Mouse (Mus musculus) heart, postnatal 10 days (tissue): ENCODE measurements around the gene Rasgrf1. TPM values are rescaled to one million over a fixed set of nuclear protein-coding genes. Genes with fewer than 3 reads are reported as not detected.
A peak's percentile ranks its signal among the peaks of the same experiment; 100 is the strongest.

Experiments used
- DNase-seq, 2 experiments: peaks; one replicate each; pipeline ENCODE4 v3.0.0; 2021
- intact Hi-C: fragments of 180-260 bp; cut with DNase I; formaldehyde crosslinking; loops from one replicate; pipeline ENCODE4 v1.15.1; 2025
- total RNA-seq, 2 experiments: library from RNA; stranded (reverse); gene quantifications; 2 replicates each; pipeline ENCODE4 v1.2.3; 2021

The Rasgrf1 gene
- total RNA-seq, 2 experiments from 2014 or later: not detected

DNA sequence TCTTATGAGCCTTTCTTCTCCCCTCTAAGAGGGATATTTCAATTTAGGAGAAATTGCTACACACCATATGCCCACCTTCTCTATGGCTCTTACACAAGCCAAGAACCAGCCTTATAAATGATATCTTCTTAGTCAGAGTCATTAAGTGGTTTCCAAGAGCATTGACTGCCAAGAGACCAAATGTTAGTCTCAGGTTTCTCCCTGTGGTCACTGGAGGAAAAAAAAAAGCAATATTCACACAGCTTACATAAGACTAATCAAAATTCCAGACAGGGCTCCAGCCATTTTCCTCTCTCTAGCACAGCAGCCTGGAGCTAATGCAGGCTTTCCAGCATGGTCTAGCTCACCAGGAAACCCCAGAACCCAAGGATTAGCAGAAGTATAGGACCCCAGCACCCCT lies 3.1 kb upstream of the Rasgrf1 start:
- no peak for DNase-seq
- intact Hi-C loops: no loop called here

DNA sequence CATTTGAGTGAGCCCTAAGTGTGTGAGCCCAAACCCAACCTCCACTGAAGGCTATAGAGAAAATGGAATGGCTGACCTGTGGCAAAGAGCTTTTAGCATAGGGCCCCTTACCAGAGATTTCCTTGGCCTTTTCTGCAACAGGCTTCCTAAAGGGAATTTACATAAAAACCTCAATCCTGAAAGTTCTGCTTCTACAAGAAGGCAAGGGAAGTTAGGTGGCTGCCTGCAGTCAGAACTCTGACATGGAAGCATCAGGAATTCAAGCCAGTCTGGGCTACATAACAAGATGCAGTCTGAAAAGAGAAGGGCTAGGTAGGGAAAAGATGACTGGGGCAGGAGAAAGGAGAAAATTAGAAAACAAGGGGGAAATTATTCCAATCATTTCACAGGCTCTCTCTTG lies 1.8 kb upstream of the Rasgrf1 start:
- intact Hi-C loops: no loop called here
- no peak for DNase-seq

DNA sequence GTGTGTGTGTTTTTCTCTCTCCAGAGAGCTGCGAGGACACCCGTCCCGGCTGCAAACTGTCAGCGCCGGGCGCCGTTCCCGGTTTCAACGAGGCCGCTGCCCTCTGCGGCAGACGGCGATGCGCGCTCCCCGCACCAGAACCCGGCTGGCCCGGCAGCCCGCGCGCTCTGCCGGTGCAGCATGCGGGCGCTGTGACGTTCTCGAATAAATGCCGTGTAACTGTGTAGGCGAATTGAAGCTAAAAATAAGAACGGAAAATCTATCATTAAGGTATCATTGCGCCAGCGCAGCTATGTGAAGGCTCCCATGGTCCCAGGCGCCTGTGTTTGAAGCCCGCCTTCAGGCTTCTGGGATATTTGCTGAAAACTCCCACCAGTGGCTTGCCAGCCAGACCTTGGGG lies 1.1 kb upstream of the Rasgrf1 start:
- intact Hi-C loops: no loop called here
- DNase-seq: peak; percentile 50 to 58

DNA sequence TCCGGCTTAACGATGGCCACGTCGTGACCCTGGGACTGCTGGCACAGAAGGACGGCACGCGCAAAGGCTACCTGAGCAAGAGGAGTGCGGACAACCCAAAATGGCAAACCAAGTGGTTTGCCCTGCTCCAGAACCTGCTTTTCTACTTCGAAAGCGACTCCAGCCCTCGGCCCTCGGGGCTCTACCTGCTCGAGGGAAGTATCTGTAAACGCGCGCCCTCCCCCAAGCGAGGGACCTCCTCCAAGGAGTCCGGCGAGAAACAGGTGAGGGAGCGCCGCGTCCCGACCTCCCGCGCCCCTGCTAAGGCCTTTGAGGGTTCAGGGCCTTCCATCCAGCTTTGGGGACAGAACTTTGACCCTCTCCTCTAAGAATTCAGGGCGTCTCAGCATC lies 298 bp downstream of the Rasgrf1 start:
- no peak for DNase-seq
- intact Hi-C loops: no loop called here

DNA sequence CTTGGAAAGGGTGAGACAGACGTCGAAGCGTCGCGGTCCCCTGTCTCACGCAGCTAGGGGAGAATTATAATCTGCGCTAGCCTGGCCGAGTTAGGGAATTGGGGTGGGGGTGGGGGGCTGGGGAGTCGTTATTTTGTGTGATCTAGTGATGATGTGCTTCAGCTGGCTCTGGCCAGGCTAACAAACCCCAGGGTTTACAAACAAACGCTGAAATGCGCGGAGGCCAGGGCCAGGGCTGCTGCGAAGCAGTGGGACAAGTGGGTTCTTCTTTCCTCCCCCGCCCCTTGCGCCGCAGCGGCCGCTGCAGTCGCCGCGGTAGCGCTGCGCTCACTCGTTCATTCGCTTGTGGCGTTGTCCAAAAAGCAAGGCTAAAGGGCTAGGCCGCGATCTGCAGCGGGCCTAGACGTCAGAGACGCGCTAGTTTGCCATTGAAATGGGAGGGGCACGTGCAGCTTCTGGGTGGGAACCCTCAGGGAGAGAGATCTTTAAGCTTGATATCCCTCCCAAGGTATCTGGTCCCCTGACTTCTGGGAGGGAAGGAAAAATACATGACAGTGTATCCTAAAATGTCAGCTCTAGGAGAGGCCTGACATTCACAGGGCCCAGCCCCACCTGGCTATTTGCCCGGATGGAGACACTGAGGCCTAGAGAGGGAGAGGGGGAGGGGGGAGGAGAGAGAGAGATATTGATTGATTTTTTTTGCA lies 1.2 kb downstream of the Rasgrf1 start:
- no peak for DNase-seq
- intact Hi-C loops: no loop called here

DNA sequence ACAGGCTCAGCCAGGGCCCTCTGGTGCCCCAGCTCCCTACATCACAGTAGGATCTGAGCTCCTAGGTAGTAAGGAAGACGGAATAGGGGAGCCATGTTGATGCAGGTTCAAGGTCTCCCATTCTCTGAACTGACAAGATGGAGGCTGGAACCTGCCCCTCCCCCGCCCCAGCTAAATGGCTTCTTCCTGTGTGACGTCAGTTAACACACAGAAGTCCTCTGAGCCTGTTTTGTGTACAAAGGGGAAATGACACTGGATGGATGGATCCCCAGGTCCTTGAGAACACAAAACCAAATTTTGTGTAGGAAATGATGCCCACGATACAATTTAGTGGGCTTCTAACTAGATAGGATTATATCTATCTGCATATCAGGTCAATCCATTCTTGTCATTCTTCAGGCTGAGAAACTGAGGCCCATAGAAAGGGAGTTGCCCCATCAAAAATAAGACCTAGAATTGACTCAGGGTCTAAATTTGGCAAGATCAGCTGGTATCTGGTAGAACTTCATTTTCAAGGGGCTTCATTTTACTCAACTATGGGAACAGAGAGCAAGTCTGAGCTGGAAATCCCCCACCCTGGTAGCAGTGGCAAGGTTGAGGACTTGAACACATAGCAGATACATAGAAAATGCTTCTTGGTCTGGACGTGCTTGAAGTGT lies 2.3 kb downstream of the Rasgrf1 start:
- DNase-seq: no peak
- intact Hi-C loops: no loop called here

DNA sequence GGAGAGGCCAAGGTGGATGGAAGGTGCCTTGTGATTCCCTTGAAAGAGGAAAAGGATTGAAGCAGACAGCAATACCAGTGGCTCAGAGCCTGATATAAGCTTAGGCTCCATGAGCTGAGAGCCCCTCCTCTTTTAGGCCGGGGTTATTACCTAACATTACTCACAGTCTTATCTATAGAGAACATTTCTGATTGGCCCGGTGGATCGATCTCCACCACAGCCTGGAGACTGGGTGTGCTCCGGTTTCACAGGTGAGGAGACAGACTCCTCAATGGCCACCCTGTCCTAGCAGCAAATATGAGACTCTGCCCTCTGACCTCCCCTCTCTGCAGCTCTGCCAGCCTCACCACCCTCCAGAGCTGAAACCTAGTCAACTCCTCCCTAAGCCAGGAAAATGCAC lies 3.4 kb downstream of the Rasgrf1 start:
- no peak for DNase-seq
- intact Hi-C loops: no loop called here

DNA sequence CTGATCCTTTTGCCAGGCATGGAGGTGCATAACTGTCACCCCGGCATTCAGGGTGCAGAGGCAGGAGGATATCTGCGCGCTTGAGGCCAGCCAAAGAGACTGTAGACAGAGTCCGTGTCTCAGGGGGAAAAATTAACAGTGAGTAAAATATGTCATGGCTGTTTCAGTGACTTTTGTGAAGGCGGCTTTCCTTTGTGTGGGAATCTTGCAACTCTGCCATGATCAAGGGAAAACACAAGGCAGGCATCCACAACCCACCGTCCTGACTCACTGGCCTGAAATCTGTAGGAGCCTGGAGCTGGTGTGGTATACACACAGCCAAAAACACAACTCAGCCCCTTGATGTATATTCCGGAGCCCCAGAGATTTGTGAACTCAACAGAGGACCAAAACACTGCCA lies 6.8 kb downstream of the Rasgrf1 start:
- intact Hi-C loops: no loop called here

DNA sequence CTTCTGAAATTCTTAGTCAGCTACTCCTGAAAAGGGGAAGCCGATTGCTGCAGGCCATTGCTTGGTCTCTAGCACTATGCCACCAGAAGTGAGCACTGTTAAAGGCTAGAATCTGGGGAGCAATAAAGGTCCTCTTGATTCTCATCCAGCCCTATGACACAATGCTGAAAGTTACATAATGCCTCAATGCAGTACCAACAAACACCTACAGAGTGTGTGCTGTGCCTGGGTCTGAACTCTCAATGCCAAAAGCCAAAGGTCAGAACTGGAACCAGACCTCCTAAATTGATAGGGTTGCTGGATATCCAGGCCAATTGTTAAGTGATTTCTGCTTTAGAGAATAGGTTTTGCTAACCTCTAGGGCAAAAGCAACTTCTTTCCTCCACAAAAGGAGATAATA lies 7.7 kb downstream of the Rasgrf1 start:
- DNase-seq: no peak
- intact Hi-C loops: no loop called here

More for the DNA sequence above, 6.8 kb downstream of the Rasgrf1 start:
- DNase-seq: no peak

DNA sequence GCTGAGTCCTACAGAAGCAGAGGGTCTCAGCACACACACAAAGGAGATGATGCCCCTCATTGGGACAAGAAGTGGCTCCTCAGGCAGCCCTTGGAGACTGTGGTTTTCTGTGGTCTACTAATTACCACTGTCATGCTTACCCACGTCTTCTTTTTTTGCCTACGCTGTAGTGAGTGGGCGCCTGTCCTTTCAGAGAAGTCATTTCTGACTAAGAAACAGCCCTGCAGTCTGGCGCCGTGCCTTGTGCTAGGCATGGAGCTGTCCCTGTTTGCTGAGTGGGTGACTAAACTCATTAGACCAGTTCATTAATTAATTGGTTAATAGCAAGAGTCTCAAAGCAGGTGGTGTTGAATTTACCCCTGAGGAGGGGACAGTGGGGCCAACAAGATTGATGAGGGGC lies 9.1 kb downstream of the Rasgrf1 start:
- no peak for DNase-seq
- intact Hi-C loops: no loop called here

DNA sequence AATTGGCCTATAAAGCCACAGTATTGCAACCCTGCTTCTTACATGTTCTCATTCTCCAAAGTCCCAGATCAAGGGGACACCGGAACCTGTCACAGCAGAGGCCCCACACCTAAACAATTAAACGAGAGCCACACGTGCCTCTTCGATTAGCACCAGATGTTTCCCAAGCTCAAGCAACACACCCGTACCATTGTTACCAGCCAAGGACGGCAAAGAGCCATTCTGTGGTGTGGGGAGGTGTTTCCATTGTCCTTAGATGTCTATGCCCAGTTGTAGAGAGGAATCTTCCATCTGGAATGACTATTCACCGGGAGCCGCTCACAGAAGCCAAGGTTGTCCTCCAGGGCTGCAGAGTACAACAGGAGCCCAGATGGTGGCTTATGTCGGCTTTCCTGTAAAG lies 11.4 kb downstream of the Rasgrf1 start:
- intact Hi-C loops: no loop called here
- no peak for DNase-seq

DNA sequence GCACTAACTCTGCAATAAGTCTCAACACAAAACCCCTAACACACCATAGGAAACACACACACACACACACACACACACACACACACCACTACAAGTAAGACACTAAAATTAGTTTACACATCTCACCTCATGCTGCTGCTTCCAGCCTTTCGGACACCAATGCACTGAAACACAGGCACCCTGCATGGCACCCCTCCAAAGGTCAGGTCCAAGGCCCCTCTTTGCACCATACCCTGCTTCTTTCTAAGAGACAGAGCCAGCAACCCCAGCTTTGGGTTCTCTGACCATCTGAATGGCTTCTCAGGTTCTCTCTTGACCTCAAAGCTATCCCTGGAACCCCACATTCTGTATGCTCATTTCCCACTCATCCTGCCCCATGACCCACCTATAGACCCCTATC lies 13.0 kb downstream of the Rasgrf1 start:
- no peak for DNase-seq
- intact Hi-C loops: no loop called here

DNA sequence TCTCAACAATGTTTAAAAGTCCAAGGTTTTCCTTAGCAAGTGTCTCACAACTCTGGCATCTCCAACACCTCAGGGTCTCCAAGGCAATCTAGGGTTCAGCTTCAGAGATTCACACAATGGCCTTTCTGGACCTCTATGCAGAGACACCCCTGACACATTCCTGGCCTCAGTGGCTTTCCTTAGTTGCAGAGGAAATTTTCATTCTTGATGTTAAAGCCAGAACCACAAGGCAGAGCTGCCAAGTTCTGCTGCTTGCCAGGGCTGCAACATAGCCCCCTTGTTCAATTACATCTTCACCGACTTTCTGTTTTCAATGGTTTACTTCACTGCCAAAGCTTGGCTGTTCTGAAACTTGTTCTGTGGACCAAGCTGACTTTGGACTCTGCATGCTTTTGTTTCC lies 15.1 kb downstream of the Rasgrf1 start:
- DNase-seq: no peak
- intact Hi-C loops: no loop called here

DNA sequence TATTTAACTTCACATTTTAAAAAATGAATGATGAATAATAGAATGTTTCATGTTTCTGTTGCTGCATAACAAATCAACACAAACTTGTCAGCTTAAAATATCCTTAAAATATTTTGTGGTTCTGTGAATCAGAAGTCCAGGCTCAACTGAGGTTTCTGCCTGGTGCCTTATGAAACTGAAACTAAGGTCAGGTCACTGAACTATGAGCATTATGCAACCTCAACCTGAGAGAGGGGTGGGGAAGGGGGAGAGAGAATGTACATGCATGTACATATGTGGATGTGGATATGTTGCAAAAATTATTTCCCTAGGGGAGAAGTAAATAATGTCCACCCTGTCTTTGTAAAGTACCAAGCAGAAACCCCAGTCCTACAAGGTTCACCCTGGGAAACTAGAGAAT lies 18.8 kb downstream of the Rasgrf1 start:
- DNase-seq: no peak
- intact Hi-C loops: no loop called here

DNA sequence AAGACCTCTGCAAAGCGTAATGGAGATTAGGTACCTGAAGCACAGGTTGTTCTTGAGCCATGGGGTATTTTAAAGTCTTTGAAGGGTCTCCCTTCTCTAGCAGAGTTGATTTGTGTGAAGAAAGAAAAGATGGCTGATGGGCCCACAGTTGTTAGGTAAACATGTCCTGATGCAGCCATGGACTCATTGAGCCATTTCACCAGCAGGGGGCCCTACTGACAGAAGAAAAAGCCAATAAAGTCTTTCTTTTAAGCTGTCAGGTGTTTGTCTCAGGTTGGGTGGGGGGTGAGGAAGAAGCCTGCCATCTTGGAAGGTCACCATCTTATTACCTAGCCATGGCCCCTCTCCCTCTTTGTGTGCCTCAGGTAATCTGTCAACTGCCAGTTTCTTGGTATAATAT lies 30.7 kb downstream of the Rasgrf1 start:
- intact Hi-C loops: no loop called here
- no peak for DNase-seq

DNA sequence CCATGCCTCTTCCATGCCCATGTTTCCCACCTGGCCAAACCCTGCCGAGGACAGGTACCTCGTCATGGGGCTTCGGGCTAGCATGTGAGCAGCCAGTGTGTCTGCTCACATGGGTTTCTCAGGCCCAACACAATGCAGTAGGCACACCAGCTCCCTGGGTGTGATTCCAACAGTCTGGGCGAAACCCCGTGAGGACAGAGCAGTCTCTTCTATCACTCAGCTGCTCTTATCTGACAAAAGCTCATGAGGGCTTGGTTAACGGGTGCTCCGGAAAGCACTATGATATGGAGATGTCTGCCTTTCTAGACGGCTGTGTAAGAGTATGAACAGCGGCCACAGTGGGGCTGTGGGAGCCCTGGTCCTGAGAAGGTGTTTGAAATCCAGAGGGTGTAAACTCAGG lies 37.1 kb downstream of the Rasgrf1 start:
- intact Hi-C loops: no loop called here
- DNase-seq: no peak

DNA sequence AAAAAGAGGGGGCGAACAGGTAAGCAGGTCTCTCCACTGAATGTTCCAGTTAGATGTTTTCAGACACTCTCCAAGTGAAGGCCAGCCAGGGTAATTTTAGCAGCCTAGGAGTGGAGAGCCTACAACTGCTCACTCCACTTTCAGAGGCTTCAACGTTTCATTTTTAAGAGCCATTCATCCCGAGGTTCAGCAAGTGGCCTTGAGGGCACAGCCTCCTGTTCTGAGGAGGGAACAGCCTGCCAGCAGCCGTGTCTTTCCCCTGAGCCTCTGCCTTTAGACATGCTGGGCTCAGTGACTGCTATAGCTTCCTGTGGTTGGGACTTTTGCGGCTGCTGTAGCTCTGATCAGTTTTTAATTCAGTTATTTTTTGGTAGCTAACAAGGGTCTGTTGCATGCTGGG lies 38.9 kb downstream of the Rasgrf1 start:
- intact Hi-C loops: no loop called here

DNA sequence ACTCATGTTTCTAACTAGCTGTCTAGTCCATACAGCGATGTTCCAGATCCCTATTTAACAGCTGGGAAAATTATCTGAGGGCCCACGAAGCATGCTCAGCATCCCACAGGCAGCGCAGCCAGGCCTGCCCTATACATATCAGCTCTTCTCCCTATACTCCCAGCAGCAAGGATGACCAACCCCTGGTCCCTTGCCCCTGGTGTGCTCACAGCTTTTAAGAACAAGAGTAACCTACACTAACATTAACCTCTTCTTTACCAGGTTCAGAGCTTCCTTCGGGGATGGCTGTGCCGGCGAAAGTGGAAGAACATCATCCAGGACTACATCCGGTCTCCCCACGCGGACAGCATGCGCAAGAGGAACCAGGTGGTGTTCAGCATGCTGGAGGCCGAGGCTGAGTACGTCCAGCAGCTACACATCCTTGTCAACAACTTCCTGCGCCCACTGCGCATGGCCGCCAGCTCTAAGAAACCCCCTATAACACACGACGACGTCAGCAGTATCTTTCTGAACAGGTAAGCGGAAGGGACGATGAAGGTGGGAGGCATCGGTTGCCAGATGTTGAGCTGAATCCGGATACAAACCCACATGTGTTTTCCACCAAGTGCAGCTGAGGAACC lies 44.0 kb downstream of the Rasgrf1 start:
- DNase-seq: no peak
- intact Hi-C loops: no loop called here

More for the DNA sequence above, 38.9 kb downstream of the Rasgrf1 start:
- DNase-seq: no peak

DNA sequence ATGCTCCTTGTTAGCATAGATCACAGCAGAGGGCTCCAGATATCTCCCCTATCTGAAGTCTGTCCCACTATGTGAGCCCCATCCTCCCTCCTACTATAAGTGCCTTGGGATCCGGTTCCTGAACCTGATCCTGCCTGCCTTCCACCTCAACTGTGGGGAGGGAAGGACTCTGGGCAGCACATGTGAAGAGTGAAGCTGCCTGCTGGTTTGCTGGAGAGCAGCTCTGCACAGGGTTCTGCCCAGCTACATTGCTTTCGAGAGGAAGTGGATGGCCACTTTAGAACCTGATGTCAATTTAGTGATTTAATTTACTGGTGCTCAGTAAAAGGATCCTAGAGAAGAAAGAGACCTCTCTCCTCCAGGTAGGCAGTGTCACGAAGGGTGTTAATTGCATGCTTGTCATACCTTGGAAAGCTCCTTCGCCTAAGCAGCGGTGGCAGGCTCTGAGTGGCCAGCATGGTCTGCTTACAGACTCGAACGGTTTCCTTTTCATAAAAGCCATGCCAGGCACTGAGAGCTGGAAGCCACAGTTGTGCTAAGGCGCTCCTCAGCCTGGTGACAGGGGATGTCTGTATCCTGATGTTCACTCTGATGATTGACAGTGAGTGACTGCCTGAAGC lies 45.3 kb downstream of the Rasgrf1 start:
- no peak for DNase-seq
- intact Hi-C loops: no loop called here

DNA sequence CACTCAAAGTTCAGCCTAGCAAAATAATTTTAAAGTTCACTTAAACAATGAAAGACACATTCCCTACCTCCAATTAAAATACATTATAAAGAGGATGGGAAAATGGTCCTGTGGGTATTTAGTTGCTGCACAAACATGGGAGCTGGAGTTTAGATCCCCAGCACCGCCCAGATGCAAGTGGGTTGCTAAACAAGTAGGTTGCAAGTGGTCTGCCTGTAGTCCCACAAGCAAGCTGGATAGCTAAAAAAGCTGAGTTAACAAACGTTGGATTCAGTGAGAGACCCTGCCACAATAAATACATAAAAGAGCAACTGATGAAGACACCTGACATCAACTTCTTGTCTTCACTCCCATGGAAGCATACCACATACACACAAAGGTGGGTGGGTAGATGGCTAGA lies 49.3 kb downstream of the Rasgrf1 start:
- intact Hi-C loops: no loop called here
- DNase-seq: no peak

DNA sequence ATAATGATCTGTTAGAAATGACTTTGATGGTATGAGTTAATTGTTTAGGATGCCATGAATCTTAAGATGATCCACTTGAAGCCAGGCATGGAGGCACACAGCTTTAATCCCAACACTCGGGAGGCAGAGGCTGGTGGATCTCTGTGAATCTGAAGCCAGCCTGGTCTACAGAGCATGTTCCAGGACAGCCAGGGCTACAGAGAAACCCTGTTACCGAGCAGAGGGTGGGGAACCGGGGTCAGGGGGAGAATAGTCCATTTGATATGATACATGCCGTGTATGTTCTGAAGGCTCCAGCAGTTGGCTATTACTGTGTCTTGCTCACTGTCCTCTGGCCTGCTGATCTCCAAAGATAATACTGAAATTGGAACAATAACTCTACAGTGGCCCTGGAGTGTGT lies 54.4 kb downstream of the Rasgrf1 start:
- intact Hi-C loops: no loop called here
- DNase-seq: no peak

DNA sequence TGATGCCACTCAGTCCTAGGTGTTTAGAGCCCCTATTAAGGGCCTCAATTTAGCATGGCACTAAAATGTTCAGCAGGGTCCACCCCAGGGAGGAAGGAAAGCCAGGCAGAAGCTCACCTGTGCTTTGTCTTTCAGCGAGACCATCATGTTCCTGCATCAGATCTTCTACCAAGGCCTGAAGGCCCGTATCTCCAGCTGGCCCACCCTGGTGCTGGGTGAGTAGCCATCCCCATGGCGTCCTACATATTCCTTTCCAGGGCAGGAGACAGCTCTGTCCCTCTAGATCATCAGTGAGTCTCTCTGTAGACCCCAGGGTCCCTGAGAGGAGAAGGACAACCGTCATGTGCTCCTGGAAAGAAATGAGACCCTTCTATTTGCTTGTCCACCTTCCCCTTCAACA lies 58.0 kb downstream of the Rasgrf1 start:
- no peak for DNase-seq
- intact Hi-C loops: no loop called here
